Mouse (Mus musculus) brain, embryonic 18.5 days (tissue): ENCODE measurements around the gene Ulk2.
"Not testable (repeated sequence)": the region's sequence is repeated elsewhere in the genome, so short reads cannot be mapped to it uniquely, and the experiment has no call there.

ENCODE experiments used
- DNase-seq: peaks from one replicate; pipeline ENCODE4 v3.0.0-alpha.2; 2012; ENCODE audit warnings: low read depth, low spot score

Gene Ulk2

DNA sequence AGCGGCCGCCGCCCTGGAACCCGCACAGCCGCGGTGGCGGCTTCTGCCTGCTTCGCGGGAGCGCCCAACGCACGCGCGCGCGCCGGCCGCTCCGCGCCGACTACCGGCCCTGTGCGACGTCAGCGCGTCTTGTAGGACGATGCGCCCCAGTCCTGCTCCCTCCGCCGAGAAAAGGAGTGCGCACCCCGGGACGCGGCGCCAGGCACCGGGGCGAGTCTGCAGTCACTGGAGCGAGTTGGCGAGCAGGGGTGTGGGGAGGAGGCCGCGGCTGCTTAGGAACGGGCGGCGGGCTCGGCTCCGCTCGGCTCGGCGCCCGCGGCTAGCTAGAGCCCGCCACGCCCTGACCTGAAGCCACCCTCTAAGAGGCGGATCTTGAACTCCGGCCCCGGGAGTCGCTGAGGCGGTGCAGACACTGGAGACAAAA, at the start of gene Ulk2:
Gene Ulk2 (minus strand): TSS at position 86 of the 424 bp plus-strand sequence.
- DNase-seq: peak; percentile 82

DNA sequence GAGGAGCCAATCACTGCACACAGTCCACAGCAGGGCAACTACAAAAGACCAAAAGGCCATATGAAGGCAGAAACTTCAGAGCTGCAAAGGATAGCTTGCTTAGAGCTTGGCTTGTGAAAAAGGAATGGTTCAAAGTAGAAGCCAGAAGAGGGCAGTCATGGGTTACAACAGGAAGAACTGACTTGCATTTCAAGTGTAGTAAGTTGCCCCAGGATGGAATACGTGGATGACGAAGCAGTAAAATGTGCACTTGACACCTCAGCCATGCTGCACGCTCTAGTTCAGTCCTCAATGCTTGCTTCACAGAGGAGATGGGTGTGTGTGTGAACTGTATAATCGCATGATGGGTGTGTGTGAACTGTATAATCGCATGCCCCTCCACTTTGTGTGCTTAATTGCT, 27.3 kb upstream of the Ulk2 start:
- no peak for DNase-seq

DNA sequence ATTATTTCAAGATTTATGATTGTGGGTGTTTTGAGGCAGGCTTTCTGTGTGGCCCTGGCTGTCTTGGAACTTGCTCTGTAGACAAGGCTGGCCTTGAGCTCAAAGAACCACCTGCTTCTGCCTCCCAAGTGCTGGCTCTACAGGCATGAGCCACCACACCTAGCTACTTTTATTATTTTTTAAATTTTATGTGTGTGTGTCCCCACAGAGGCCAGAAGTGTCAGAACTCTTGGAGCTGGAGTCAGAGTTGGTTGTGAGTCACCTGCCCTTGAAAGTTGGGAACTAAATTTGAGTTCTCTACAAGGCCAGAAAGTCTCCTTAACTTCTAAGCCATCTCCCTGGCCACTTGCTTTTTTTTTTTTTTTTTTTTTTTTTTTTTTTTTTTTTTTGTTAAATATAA, 25.0 kb upstream of the Ulk2 start:
- DNase-seq: no peak

DNA sequence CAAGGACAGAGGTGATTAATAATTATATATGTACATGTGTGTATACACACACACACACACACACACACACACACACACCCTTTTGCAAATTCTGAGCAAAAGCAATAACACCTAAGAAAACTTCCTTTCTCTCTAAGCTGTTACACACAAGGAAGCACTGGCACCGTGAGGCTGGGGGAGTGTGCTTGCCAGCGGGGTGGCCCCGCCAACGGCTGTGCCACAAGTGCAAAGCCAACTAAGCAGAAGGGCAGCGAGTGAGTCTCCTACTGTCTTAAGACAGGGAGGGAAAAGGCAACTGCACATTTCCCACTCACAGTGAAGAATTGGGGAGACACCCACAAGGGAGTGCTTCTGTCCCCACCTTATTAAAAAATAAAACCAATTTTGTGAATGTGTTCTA, 17.0 kb upstream of the Ulk2 start:
- no peak for DNase-seq

DNA sequence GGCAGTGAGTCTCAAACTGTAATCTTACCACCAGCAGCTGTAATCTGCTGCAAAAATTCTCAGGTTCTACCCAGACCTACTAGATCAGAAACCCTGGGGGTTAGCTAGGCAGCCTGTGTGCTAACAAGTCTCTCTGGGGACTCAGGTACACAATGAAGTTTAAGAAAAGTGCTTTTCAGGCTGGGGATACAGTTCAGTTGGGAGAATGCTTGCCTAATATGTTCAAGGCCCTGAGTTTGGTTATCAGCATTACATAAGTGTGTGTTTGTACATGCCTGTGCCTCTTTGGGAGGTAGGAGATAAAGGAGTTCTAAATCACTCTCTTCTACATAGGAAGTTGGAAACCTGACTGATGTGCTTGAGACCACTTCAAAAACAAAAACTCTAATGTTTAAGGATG, 12.0 kb upstream of the Ulk2 start:
- no peak for DNase-seq

DNA sequence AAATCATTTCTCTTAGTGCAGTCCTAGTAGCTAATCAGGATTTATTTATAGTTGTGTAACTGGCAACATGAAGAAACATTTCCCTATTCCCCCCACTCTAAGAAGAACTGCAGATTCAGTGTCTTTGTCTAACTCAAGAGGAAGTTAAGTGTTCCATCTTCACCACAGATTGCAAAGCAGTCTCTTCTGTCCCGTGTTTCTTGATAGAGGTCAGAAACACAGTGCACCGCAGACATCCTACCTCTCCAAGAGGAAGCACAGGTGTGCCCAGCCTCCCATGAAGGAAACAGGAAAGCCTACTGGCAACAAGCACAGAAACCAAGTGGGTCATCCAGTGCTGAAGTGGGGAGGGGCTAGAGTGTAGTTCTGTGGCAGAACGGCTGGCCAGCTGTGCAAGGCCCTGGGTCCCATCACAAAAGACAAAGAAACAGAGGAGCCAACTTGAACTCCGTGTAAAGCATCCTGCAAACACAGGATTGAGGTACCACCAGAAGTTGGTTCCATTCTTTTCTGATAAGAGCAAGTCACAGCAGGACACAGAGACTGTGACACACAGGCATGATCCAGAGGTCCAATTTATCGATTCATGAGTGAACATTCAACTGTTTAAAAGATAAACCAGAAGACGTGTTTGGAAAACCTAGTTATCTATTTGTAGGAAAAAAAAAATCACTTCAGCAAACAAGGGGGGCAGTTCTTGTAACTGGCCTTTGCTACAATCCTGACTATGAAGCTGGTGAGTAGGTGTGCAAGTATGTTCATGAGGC, 7.1 kb upstream of the Ulk2 start:
- no peak for DNase-seq

DNA sequence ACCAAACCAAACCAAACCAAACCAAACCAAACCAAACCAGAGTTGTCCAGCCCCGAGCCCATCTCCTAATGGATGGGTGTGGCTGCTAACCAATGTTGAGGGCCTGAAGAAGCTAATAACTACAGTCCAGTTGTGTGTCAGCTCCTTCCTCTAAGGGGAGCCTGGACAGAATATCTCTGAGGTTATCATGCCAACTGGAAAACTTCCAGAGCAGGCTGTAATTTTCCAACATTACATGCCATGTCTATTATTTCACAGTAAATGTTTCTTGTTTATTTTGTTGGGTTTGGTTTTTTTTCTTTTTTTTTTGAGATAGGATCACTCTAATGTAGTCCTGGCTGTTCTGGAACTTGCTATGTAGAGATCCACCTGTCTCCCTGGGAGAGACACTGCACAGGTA, 4.4 kb upstream of the Ulk2 start:
- no peak for DNase-seq

DNA sequence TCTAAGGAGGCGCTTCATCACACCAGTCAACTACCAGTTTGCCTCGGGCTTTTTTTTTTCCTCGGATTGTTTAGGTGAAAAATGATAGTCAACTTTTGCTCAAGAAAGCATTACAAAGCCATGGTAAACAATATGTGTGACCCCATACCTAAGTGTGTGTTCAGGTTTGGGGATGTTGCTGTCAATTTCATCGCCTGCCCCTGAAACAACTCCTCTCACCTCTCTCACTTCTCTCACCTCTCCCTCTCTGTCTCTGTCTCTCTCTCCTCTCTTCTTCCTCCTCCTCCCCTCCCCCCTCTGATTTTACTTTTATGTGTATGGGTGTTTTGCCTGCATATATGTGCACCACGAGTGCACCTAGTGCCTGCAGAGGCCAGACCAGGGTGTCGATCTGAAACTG, 666 bp upstream of the Ulk2 start:
- no peak for DNase-seq

DNA sequence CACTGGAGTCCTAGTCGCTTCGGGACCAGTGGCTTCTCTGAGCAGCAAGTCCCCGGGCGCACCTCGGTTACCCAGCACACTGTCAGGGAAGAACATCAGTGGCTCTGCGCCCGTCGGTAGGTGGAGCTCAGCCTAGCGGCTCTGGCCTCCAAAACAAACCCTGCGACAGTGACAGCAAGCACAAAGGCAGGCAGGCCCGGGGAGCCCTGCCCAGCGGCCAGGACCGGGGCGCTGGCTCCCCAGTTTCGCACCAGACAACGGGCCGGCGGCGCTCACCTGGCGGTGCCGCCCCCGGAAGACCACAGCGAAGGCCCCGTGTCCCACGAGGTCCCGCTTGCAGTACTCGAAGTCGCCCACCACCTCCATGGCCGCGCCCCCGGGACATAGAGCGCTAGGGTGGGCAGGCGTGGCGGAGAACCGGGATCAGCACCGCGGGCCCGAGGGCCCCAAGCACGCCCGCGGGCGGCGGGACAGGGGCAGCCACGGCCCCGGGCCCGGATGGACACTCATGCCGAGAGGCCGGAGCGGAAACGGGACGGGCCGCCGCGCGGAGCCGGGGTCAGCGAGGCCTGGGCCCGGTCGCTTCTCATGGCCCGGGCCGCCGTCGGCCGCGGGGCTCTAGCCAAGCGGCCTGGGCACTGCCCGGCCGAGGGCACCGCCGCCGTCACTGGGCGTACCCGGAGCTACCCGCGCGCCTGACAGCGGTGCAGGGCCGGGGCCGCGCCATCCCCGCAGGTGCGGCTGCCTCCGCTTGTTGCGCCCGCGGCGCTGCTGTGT, 474 bp downstream of the Ulk2 start:
- peak; percentile 60 for DNase-seq

DNA sequence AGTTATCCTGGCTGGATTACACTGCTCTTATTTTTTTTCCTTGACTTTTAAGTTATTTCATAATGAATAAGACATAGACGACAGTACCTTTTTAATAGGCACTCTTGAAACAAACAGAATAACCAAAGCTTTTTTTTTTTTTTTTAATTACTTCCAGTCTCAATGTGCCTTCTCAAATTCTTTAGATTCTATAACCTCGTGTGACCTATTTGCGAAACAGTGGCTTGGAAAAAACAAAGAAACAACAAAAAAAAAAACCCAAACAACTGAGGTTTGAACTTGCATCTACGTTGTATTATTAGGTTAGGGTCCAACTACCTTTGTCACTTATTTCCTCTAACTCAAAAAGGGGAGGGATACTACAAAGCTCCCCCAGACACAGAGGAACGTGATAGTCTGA, 1.2 kb downstream of the Ulk2 start:
- no peak for DNase-seq

DNA sequence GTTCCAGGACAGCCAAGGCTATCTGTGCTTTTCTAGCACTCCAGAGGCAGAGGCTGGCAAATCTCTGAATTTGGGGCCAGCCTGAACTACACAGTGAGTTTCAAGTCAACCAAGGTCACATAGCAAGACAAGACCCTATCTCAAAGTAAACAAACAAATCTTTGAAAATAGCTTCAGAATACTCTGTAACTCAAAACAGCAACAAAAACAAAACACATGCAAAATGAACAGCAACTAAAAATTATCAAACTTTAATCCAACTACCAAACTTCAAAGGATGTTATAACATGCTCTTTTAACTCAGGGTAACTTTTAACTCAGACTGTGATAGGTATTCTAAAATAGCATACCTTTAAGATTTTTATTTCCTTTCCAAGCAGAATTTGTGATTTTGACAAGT, 2.0 kb downstream of the Ulk2 start:
- no peak for DNase-seq

DNA sequence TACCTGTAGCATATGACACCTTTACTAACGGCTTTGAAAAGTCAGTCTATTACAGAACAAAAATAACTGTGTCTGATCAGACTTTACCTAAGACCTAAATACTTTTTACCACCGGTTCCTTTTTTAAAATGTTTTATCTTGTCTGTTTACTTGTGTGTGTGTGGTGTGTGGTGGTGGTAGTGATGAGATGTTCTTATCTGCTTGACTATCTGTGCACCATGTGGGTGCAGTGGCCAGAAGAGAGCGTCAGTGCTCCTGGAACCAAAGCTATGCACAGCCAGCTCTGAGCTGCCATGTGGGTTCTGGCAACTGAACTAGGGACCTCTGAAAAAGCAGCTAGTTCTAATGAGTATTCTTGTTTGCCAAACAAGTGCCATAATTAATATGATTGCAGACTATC, 3.7 kb downstream of the Ulk2 start:
- no peak for DNase-seq

DNA sequence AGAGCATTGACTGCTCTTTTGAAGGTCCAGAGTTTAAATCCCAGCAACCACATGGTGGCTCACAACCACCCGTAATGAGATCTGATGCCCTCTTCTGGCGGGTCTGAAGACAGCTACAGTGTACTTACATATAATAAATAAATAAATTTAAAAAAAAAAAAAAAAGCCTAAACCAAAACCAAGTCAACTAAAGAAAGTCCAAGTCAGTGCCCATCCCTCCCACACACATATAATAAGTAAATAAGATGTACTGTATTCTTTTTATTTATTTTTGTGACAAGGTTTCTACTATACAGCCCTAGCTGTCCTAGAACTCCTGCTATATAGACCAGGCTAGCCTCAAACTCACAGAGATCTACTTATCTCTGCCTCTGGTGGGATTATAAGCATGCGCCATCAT, 14.2 kb downstream of the Ulk2 start:
- not testable (repeated sequence) for DNase-seq

DNA sequence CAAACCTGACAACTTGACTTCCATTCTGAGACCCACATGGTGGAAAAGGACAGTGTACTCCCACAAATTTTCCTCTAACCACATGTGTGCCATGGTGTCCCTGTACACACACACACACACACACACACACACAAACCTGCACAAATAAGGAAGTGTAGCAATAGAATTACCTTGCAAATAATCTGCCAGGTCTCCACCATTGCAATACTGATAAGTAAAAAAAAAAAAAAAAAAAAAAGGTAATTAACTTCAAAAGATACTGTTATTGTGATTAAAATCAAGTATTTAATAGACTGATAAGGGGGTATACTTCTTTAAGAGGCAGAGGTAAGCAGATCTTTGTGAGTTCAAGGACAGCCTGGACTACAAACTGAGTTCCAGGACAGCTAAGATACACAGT, 14.9 kb downstream of the Ulk2 start:
- DNase-seq: no peak

DNA sequence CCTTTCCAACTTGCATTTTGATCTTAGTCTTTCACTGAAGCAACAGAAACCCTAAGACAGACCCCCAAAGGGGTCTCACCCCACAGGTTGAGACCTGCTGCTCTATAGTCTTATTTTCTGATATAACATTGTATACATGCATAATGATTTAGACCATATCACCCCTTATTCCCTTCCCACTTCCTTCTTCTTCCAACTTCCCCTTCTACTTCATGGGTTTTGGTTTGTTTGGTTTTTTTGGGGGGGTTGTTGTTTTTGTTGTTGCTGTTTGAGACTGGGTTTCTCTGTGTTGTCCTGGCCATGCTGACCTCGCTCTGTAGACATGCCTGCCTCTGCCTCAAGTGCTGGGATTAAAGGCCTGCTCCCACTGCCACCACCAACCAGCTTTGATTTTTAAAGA, 15.7 kb downstream of the Ulk2 start:
- DNase-seq: no peak

DNA sequence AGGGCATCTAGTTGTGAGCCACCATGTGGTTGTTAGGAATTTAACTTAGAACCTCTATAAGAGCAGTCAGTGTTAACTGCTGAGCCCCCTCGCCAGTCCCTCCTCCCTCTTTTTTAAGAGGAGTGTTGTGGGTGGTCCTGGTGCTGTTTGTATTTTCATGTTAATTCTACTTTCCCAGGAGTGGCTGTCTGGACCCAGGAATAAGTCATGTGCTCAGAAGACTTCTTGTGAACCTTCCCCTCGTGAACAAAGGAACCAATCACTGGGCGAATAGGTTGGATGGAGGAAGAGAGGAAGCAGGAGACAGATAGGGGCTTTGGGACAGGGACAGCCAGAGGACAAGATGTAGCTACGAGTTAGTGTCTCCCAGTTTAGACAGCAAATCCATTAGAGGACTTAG, 45.1 kb downstream of the Ulk2 start:
- no peak for DNase-seq

DNA sequence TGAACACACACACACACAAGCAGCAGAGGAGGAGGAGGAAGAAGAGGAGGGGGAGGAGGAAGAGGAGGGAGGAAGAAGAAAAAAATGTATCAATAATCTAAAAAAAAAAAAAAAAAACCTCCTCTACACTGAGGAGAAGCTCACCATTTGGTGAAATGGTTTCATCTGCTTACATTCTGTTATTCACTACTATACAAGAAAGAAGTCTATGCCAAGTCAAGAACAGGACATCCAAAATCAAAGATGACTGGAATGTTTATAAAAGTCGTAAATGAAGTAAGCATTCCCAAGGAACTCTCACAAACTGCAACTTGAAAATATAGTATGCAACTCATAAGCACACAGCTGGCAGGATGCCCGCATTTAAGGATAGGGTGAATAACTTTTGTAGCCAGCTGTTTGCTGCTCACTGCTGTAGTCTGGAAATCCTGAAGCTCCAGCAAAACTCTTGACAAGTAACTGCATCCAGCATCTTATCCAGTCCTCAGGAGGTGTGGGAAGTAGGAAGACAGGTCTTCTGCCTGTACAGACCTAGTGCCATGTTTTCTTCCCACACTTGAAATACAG, 46.2 kb downstream of the Ulk2 start:
- no peak for DNase-seq

DNA sequence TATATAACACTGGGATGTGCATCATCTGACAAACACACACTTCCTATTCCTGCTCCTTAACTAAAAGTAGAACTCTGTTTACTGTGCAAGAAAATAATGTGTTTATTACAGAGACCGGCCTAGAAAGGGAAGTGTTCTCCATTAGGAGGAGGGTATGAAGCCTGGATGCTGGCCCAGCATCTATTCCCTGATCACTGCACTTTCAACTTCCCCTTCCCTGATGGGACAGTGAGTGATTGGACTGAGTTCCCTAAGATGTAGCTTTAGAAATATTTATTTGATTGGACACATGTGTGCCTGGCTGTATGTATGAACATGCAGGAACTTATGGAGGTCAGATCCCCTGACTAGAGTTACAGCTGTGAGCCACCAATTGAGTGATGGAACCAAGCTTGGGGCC, 61.4 kb downstream of the Ulk2 start:
- DNase-seq: no peak

DNA sequence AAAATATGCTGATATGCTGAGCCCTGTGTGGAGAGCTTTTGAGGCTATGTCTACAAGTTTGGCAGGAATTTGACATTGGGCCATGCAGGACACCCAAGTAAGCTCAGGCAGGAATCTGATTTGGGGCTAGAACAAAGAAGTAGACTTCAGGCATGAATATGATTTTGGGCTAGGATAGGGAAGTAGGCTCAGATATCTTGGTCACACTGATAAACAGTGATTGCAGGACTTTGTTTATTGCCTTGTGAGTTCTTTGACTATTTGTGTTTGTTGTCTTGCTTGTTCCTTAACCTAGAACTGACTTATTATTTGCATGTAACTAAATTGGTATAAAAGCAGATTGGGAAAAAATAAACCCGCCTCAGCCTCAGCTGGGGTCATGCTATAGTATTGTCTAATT, 66.3 kb downstream of the Ulk2 start:
- no peak for DNase-seq

DNA sequence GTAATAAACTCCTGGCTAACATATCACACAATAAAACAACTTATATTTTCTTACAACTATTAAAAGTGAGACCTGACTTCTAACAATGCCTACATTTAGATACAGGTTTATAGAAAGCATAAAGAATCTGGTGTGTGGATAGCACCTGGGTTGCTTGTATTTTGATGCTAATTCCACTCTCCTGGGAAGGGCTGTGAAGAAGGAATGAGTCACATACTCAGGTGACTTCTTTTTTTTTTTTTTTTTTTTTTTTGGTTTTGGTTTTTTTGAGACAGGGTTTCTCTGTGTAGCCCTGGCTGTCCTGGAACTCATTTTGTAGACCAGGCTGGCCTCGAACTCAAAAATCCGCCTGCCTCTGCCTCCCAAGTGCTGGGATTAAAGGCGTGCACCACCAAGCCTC, 72.3 kb downstream of the Ulk2 start:
- not testable (repeated sequence) for DNase-seq

DNA sequence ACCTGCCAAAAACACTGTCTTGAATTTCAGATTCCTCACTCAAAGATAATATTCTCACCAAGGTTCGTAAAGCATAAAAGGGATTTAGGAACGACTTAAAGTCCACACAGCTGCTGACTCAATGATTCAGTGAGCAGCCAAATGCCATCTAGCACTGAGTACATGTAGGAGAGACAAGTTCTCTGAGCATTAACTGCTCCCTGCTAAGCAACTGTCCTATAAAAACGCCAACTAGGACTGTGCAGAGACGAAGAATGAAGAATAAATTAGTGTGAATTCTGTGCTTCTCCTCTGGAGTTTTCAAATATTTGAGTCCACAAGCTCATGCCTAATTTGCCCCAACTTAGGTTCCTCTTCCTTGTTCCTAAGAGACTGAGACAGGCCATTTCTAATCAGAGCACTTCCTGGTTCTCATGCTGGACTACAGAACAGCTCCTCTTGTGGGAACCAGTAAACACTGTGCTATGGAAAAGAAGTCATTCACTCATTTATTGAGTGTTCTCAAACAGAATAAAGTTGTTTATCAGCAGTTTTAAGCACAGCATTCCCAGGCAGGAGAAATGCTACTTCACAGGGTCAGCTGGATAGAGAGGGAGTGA, 80.2 kb downstream of the Ulk2 start:
- DNase-seq: no peak

DNA sequence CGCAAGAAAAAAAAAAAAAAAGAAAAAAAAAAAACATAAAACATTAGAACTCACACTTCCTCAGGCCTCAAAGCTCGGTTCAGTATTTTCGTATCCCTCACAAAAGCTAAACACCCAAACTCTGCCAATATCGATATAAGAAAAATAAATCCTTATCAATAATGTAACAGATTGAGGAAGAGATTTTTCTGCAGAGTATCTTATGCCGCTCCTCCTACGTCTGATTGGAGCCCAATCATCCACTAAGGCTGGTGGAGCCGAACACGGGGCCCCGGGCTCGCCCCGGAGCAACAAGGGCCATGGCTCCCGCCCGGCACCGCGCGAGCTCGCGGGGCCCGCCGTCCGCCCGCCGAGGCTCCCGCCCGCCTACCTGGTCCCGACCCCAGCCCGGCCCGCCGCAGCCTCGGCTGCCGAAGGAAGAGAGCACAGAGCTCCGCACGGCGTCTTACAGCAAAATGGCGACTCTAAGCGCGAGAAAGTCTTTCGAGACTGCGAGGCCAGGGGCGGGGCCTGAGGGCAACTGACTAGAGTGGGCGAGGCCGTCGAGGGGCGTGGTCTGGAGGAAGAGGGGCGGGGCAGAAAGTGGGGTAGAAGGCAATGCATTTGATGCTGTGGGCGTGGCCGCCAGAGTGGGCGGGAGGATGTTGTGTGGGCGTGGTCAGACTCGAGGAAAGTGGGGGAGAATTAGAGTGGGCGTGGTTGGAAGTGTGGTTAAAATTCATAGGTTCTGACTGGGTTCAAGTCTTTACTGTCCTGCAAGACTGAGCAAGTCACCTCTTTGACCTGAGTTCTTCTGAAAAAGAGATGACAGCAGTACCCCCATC, 93.1 kb downstream of the Ulk2 start, which contains the start of gene Prpsap2:
Gene Prpsap2 (minus strand): TSS at position 505 of the 824 bp plus-strand sequence.
- peak; percentile 89 for DNase-seq
